Mouse (Mus musculus) embryonic facial prominence, embryonic 12.5 days (tissue): Measurements from ENCODE around the gene Cdh15. TPM values are rescaled to one million over a fixed set of nuclear protein-coding genes. Genes with fewer than 3 reads are reported as not detected.

Experiments used
- ATAC-seq: fragments of 200-750 bp; cut with Nextera tagmentation; 2 replicates; pipeline ENCODE4 v1.8.0; 2017; ENCODE audit not compliant: insufficient number of reproducible peaks, insufficient read depth, low FRiP score, low TSS enrichment
- H3K27ac ChIP-seq: fragments of 300-500 bp; sonication (generic); 2 replicates; pipeline ENCODE4 v1.5.1; 2016; ENCODE audit warnings: mild to moderate bottlenecking
- H3K27me3 ChIP-seq: fragments of 300-500 bp; sonication (generic); 2 replicates; pipeline ENCODE4 v1.6.1; 2016; ENCODE audit warnings: mild to moderate bottlenecking, moderate library complexity
- H3K36me3 ChIP-seq: fragments of 300-500 bp; sonication (generic); 2 replicates; pipeline ENCODE4 v1.6.1; 2016; ENCODE audit warnings: mild to moderate bottlenecking
- H3K4me1 ChIP-seq: fragments of 300-500 bp; sonication (generic); 2 replicates; pipeline ENCODE4 v1.6.1; 2016
- H3K4me2 ChIP-seq: fragments of 300-500 bp; sonication (generic); replicated peaks from 2 replicates; pipeline ENCODE4 v1.6.1; 2016; ENCODE audit warnings: mild to moderate bottlenecking, moderate library complexity
- H3K4me3 ChIP-seq: fragments of 300-500 bp; sonication (generic); 2 replicates; pipeline ENCODE4 v1.5.1; 2016; ENCODE audit warnings: mild to moderate bottlenecking
- H3K9ac ChIP-seq: fragments of 300-500 bp; sonication (generic); 2 replicates; pipeline ENCODE4 v1.6.1; 2016; ENCODE audit warnings: mild to moderate bottlenecking, moderate library complexity
- H3K9me3 ChIP-seq: fragments of 300-500 bp; sonication (generic); 2 replicates; pipeline ENCODE4 v1.6.1; 2016; ENCODE audit warnings: mild to moderate bottlenecking, moderate library complexity
- WGBS: fragments of 180-500 bp; shearing (Covaris S2); methylation state at CpG from one replicate; pipeline ENCODE4 v1.1.7; 2016; 5-methylcytosine and 5-hydroxymethylcytosine counted together
- polyA plus RNA-seq: library from polyadenylated mRNA; unstranded; fragments of >200 nt; fragmentation: Nextera tagmentation; extraction: Ambion mirVana; gene quantifications from 2 replicates; pipeline ENCODE4 v1.2.1, GENCODE M21; 2016

The Cdh15 gene
- polyA plus RNA-seq, 1 experiment from 2014 or later, result 11.7 TPM

DNA sequence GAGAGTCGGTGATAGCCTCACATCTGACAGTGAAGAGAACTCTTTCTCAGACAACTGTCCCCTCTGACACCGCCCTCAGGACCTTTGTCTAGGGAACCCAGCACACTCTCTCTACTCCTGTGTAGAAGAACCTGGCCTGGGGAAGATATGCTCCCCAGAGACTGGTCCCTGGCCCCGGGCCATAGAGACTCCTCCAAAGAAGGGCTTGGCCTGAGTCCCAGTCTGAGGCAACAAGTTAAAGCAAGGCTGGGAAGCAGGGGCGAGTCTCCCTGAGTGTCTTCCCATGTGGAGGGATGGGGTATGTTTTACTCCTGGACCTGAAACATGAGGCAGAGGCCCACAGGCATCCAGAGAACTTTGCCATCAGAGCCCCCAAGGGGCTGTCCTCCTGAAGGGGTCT lies 2.1 kb upstream of the Cdh15 start:
- no peak for ATAC-seq
- no peak overlapping the region for H3K4me2 ChIP-seq
- WGBS, result 80% methylated on average over 4 of the region's 4 CpGs

DNA sequence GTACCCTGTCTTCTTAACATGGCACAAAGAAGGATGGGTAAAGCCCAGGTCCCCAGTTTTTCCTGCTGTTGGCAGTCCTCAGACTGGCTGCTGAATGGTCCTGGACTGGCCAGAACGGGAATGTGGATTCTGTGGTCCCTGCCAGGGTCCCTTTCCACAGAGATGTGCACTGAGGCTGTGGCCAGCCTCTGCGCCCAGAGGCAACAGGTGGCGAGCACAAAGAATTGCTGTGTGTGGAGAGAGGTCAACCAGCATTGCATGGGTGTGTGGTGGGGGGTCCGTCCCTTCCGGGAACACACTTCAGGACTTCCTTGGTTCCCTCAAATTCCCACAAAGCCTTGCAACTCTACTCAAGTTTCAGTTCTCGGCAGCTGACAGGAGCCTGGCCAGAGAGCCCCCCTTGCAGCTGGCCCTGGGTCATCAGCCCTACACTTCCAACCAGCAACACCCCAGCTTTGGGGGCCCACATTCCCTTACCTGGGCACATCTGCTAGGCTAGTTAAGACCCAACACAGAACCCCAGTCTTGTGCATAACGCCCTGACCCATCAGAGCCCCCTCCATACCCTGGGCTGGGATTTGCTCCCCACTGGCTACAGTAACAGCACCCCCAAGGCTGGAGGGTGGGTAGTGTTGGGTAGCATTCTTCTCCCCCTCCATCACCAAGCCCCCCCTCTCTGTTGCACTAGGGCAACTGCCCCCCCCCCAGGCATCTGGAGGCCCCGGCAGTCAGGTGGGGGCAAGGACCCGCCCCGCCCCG lies 1.6 kb downstream of the Cdh15 start:
- Histone ChIP-seq H3K4me3 (peak overlapping the region; percentile 26; the same call in 1 of the 2 replicates), H3K27ac (peak overlapping the region; percentile 24; the same call in 1 of the 2 replicates), H3K4me2 (peak overlapping the region; percentile 1; the same call in 1 of the 2 replicates), H3K36me3 (no peaks in the 10 kb centered on the region), H3K9me3 (no peaks in the 10 kb centered on the region; the same call in 1 of the 2 replicates), H3K4me1 (peaks cover 24% of the 10 kb centered on the region), H3K9ac (0 out of 2 replicates have a peak overlapping the region, but pooled peaks have one; percentile 24), H3K27me3 (0 out of 2 replicates have a peak, but pooled peaks cover 3% of the 10 kb centered on the region)
- WGBS, result 51% methylated on average over 11 of the region's 11 CpGs
- no peak for ATAC-seq

More for the DNA sequence above, 2.1 kb upstream of the Cdh15 start:
- Histone ChIP-seq H3K4me3 (no peak overlapping the region), H3K4me1 (peaks cover 10% of the 10 kb centered on the region), H3K36me3 (no peaks in the 10 kb centered on the region), H3K27me3 (0 out of 2 replicates have a peak, but pooled peaks cover 3% of the 10 kb centered on the region), H3K27ac (no peak overlapping the region), H3K9ac (no peak overlapping the region), H3K9me3 (no peaks in the 10 kb centered on the region; the same call in 1 of the 2 replicates)

DNA sequence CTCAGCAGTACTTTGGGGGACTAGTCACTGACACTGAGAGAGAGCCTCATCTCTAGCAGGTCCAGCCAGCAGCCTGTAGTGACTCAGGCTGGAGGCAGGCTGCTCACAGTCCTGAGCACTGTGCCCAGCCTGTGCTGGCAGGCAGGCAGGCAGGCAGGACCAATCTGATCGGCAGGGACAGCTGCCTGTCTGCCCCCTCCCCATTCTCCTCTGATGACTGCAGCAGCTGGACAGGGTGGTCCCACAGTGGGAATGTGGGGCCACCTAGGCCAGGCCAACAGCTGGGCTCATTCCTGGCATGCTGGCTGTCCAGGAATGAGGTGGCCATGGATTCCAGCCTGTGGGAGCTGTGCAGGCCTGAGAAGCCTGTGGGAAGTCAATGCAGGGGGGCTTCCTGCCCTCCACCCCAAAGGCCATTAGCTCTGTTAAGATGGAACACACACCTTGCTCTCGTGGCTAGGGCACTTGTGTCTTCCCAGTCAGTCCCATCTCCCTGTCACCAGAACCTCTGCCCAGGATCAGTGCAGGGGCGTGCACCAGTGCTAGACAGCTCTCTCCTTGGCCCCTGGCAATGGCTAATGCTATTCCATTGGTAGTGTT lies 3.0 kb downstream of the Cdh15 start:
- 0 out of 2 replicates have a peak overlapping the region, but pooled peaks have one; percentile 1 for H3K4me2 ChIP-seq
- no peaks in the 10 kb centered on the region for H3K36me3 ChIP-seq
- H3K9ac ChIP-seq, result no peak overlapping the region
- H3K4me3 ChIP-seq, result no peak overlapping the region
- H3K9me3 ChIP-seq, result no peaks in the 10 kb centered on the region; the same call in 1 of the 2 replicates
- WGBS, result 64% methylated on average over 3 of the region's 3 CpGs
- no peak for ATAC-seq
- no peak overlapping the region for H3K27ac ChIP-seq
- H3K27me3 ChIP-seq, result 0 out of 2 replicates have a peak, but pooled peaks cover 3% of the 10 kb centered on the region
- H3K4me1 ChIP-seq, result peaks cover 24% of the 10 kb centered on the region

DNA sequence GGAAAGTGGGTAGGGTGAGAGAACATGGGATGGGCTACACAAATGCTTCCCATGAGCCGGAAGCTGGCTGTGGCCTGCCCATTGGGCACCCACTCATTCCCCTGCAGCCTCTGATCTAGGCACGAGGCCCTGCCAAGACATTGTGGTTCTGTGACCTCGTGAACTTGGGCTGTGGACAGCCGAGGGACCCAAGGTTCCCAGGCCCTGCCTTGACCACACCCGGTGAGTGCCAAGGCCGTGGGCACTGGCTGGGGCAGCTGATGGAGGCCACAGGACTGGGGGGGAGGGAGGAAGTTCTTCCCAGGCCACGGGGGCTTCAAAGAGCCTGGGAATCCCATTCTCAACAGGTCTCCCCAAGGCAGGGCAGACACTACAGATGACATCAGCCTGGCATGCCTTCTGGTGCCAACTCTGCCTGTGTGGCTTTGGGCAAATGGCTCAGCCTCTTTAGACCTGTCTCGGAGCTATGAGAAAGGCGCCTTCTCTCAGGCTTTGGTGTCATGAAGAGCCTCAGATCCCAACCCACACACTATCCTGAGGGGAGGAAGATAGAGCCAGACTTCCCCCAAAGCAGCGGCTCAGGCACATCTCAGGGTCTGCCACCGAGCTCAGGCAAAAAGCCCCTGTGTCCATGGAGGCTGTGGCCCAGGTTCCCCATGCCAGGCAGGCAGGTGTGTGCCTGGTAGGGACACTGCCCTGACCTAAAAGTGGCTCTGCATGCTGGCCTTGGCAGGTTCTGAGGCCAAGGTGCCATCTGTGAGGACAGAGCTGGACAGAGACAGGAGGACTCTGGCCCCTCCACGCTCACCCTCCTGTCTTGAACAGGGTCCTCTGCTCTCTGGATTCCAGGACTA lies 4.2 kb downstream of the Cdh15 start:
- Histone ChIP-seq H3K4me2 (no peak overlapping the region), H3K27ac (no peak overlapping the region), H3K36me3 (no peaks in the 10 kb centered on the region), H3K9ac (no peak overlapping the region), H3K4me1 (peaks cover 24% of the 10 kb centered on the region), H3K9me3 (no peaks in the 10 kb centered on the region), H3K27me3 (0 out of 2 replicates have a peak, but pooled peaks cover 3% of the 10 kb centered on the region), H3K4me3 (no peak overlapping the region)
- 83% methylated on average over 12 of the region's 12 CpGs for WGBS
- no peak for ATAC-seq

DNA sequence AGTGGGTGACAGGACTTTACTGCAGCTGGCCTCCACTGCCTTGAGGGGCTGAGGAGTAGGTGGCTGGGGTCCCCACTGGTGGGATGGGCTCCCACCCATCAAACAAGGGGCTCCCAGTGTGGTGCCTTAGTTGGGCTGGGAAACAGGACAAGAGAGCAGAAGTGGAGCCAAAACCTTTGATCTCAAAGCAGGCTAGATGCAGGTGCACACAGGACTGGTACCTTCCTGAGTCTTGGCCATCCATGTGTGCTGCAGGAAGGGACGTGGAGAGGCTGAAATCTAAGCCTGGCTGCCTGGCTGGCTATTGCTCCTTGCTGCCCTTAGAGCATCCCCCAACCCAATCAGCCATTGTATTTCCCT lies 4.8 kb downstream of the Cdh15 start:
- Histone ChIP-seq H3K27me3 (0 out of 2 replicates have a peak, but pooled peaks cover 3% of the 10 kb centered on the region), H3K27ac (no peak overlapping the region), H3K9ac (no peak overlapping the region), H3K36me3 (no peaks in the 10 kb centered on the region), H3K4me1 (peaks cover 24% of the 10 kb centered on the region), H3K9me3 (no peaks in the 10 kb centered on the region), H3K4me3 (no peak overlapping the region), H3K4me2 (no peak overlapping the region)
- 53% methylated on average over 1 of the region's 1 CpGs for WGBS
- ATAC-seq, result no peak

DNA sequence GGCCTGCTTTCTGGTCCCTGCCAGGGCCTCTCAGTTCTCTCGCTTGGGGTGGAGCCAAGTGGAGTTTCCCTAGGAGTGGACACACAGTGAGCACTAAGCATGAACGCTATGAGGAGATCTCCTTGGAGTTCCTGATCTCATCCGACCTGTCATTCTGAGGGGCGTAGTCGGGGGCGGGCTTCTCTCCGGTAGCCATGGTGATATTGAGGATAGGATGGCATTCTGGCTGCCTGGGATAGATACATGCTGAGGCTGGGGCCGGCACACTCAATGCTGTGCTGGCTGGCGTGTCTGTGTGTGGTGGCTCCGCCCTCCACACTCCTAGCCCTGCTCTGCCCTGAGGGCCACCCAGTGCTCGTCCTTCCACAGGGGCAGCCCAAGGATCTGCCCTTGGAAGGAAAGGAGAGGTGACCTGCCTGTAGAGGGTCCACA lies 5.6 kb downstream of the Cdh15 start:
- H3K4me2 ChIP-seq, result no peak overlapping the region
- H3K9ac ChIP-seq, result no peak overlapping the region
- peak; percentile 28; the same call in 1 of the 2 replicates for ATAC-seq
- no peaks in the 10 kb centered on the region for H3K36me3 ChIP-seq
- H3K27ac ChIP-seq, result no peak overlapping the region
- no peaks in the 10 kb centered on the region for H3K9me3 ChIP-seq
- WGBS, result 18% methylated on average over 11 of the region's 11 CpGs
- peaks cover 22% of the 10 kb centered on the region for H3K4me1 ChIP-seq
- H3K4me3 ChIP-seq, result no peak overlapping the region
- H3K27me3 ChIP-seq, result 0 out of 2 replicates have a peak, but pooled peaks cover 3% of the 10 kb centered on the region

DNA sequence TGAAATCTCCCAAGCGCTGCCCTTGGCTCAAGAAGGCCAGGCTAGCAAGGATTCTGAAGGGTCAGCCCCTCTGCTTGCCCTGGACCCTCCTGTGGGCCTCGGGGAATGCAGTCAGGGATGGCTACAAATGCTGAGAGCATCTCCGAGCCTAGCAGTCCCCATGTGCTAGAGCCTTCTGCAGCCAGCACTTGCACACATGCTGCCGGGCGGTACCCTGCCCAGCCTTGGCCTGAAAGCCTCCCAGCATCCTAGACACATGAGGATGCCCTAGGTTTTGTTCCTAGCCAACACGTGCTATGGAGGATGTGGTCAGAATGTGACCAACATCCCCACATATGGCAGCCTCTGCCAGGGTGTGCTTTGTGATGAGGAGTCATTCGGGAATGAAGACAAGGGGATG lies 6.6 kb downstream of the Cdh15 start:
- no peaks in the 10 kb centered on the region for H3K36me3 ChIP-seq
- no peak overlapping the region for H3K9ac ChIP-seq
- H3K27ac ChIP-seq, result no peak overlapping the region
- peaks cover 14% of the 10 kb centered on the region for H3K4me1 ChIP-seq
- H3K4me2 ChIP-seq, result no peak overlapping the region
- 0 out of 2 replicates have a peak, but pooled peaks cover 3% of the 10 kb centered on the region for H3K27me3 ChIP-seq
- H3K4me3 ChIP-seq, result no peak overlapping the region
- ATAC-seq, result no peak
- H3K9me3 ChIP-seq, result no peaks in the 10 kb centered on the region
- WGBS, result 76% methylated on average over 7 of the region's 7 CpGs

DNA sequence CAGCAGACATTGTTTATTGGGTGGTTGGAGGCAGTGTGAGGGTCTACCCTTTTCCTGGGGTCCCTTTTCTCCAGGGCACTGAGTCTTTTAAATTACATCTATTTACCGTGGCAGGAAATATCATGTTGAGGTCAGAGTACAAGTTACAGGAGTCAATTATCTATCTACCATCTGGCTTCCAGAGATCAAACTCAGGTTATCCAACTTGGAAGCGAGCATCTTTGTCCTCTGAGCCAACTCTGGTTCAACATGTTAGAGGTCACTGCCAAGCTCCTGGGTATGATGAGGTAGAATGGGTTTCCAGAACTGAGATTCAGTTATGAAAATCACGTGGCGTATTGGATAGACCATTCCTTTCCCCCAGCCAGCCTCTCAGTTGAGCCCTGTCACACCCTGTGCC lies 7.4 kb downstream of the Cdh15 start:
- Histone ChIP-seq H3K27ac (no peak overlapping the region), H3K4me2 (no peak overlapping the region), H3K27me3 (0 out of 2 replicates have a peak, but pooled peaks cover 3% of the 10 kb centered on the region), H3K4me1 (peaks cover 13% of the 10 kb centered on the region), H3K9me3 (no peaks in the 10 kb centered on the region), H3K4me3 (no peak overlapping the region), H3K36me3 (no peaks in the 10 kb centered on the region), H3K9ac (no peak overlapping the region)
- ATAC-seq, result no peak
- WGBS, result 72% methylated on average over 4 of the region's 4 CpGs

DNA sequence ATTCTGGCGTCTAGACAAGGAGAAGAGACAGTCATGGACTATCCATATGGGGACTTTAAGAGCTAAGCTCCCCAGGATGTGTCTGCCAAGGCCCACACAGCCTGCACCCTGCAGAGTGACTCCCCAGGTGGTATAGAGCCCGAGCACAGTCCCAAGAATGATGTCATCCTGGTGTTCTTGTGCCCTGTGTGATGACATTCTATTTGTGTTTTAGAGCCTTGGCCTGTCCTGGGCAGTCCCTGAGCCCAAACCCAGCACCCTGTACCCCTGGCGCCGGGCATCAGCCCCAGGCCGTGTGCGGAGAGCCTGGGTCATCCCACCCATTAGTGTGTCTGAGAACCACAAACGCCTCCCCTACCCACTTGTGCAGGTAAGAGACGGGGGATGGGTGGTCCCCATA lies 8.5 kb downstream of the Cdh15 start:
- Histone ChIP-seq H3K9me3 (no peaks in the 10 kb centered on the region), H3K4me1 (peaks cover 13% of the 10 kb centered on the region), H3K4me2 (no peak overlapping the region), H3K36me3 (no peaks in the 10 kb centered on the region), H3K27me3 (no peaks in the 10 kb centered on the region), H3K9ac (no peak overlapping the region), H3K27ac (no peak overlapping the region), H3K4me3 (no peak overlapping the region)
- WGBS, result 81% methylated on average over 8 of the region's 8 CpGs
- no peak for ATAC-seq

DNA sequence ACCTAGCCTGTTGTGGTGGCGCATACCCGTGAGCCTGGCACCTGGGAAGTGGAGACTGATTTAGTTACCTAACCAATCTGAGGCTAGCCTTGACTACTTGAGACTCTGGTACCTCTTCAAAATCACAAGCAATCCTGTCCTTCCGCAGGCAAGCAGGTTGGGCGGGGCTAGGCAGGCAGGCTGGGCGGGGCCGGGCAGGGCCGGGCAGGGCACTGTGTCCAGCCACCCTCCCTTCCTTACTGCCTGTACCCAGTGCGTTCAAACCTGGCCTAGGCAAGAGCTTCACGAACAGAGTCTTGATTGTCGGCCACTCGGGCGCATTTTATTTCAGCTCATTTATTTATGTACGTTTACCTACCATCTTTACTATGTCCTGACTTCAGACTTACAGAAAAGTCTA lies 12.1 kb downstream of the Cdh15 start:
- ATAC-seq, result no peak
- Histone ChIP-seq H3K36me3 (no peaks in the 10 kb centered on the region), H3K4me2 (no peak overlapping the region), H3K27me3 (peaks cover 4% of the 10 kb centered on the region; the same call in 1 of the 2 replicates), H3K4me1 (no peaks in the 10 kb centered on the region), H3K4me3 (no peak overlapping the region), H3K27ac (no peak overlapping the region), H3K9ac (no peak overlapping the region), H3K9me3 (peaks cover 6% of the 10 kb centered on the region)
- 66% methylated on average over 13 of the region's 13 CpGs for WGBS

DNA sequence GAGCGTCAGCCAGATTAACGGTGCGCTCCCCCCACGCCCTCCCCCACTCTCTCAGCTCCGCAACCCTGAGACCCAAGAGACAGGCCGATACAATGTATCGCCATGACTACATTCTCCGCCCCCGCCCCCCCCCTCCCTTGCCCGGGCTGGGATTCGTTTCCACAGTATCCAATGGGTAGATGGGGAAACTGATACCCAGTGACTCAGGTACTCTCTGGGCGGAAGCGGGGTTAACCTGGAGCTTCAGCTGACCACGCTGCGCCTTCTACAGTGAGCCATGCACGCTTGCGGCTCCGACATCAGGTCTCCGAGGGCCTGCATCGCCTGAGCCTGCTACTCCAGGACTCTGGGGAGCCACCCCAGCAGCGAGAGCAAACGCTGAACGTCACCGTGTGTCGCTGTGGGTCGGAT lies 17.0 kb downstream of the Cdh15 start:
- no peak overlapping the region for H3K27ac ChIP-seq
- ATAC-seq, result no peak
- peak overlapping the region; percentile 24; the same call in 1 of the 2 replicates for H3K9ac ChIP-seq

More for the DNA sequence above, 17.0 kb downstream of the Cdh15 start:
- peaks cover 4% of the 10 kb centered on the region; the same call in 1 of the 2 replicates for H3K27me3 ChIP-seq
- H3K4me2 ChIP-seq, result peak overlapping the region; percentile 53
- H3K4me1 ChIP-seq, result no peaks in the 10 kb centered on the region
- H3K36me3 ChIP-seq, result no peaks in the 10 kb centered on the region; the same call in 1 of the 2 replicates
- peaks cover 21% of the 10 kb centered on the region for H3K9me3 ChIP-seq
- whole genome bisulfite sequencing, result 55% methylated on average over 26 of the region's 26 CpGs
- peak overlapping the region; percentile 28 for H3K4me3 ChIP-seq
